Mouse (Mus musculus) hindbrain, postnatal 0 days (tissue): ENCODE measurements at regions not wholly inside any gene's neighbourhood (a gene's known extent, or its start where the extent isn't known, plus 50 kb on each side); places are given as distances from the start of the nearest gene placed in this dataset.

Experiments
- ATAC-seq: fragments of 200-750 bp; cut with Nextera tagmentation; 2 replicates; pipeline ENCODE4 v1.8.0; 2017; ENCODE audit warnings: mild to moderate bottlenecking, moderate TSS enrichment, moderate library complexity
- DNase-seq: peaks from one replicate; pipeline ENCODE4 v3.0.0-alpha.2; 2015; ENCODE audit warnings: low spot score
- H3K27ac ChIP-seq: fragments of 300-500 bp; sonication (generic); 2 replicates; pipeline ENCODE4 v1.5.1; 2014; ENCODE audit warnings: mild to moderate bottlenecking
- H3K27me3 ChIP-seq: fragments of 300-500 bp; sonication (generic); 2 replicates; pipeline ENCODE4 v1.6.1; 2014; ENCODE audit warnings: low read length, mixed read lengths; ENCODE audit not compliant: insufficient read depth
- H3K36me3 ChIP-seq: fragments of 300-500 bp; sonication (generic); 2 replicates; pipeline ENCODE4 v1.6.1; 2014; ENCODE audit warnings: low read length, mixed read lengths; ENCODE audit not compliant: insufficient read depth
- H3K4me1 ChIP-seq: fragments of 300-500 bp; sonication (generic); 2 replicates; pipeline ENCODE4 v1.6.1; 2014; ENCODE audit warnings: antibody characterized with exemption, low read length, mixed read lengths; ENCODE audit not compliant: insufficient read depth
- H3K4me2 ChIP-seq: fragments of 300-500 bp; sonication (generic); 2 replicates; pipeline ENCODE4 v1.6.1; 2014; ENCODE audit warnings: low read depth, mild to moderate bottlenecking, low read length, moderate library complexity, mixed read lengths
- H3K4me3 ChIP-seq: fragments of 300-500 bp; sonication (generic); 2 replicates; pipeline ENCODE4 v1.5.1; 2014; ENCODE audit warnings: low read length
- H3K9ac ChIP-seq: fragments of 300-500 bp; sonication (generic); replicated peaks from 2 replicates; pipeline ENCODE4 v1.6.1; 2014; ENCODE audit warnings: mild to moderate bottlenecking, low read length, moderate library complexity, mixed read lengths
- H3K9me3 ChIP-seq: fragments of 300-500 bp; sonication (generic); 2 replicates; pipeline ENCODE4 v1.6.1; 2016; ENCODE audit warnings: low read length, mixed read lengths
- CTCF ChIP-seq: IDR thresholded peaks from 2 replicates; pipeline ENCODE4 v1.5.1; 2016; ENCODE audit warnings: antibody characterized with exemption, control low read depth, low read depth
- WGBS: fragments of 180-500 bp; shearing (Covaris S2); extraction: QIAGEN DNeasy Blood & Tissue Kit; methylation state at CpG from one replicate; pipeline ENCODE4 v1.1.7; 2014; 5-methylcytosine and 5-hydroxymethylcytosine counted together

DNA sequence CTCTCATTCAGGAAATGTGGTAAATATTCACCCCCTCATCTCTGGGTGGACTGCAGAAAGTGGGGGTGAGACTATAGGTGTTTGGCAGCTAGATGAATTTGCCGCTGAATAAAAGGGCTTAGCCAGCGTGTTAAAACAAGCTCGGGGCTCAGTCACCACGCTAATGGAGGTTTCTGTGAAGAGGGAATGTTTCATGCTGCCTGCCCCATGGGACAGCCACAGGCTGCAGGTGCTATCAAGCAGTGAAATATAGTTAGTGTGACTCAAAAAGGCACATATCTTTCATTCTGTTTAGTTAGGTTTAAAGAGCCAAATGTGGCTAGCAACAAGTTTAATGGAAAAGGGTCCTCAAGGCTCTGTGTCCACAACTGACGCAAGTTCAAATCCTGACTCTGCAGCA lies 121.5 kb downstream of the Zfp36l1 start:
- Histone ChIP-seq H3K27ac (peak overlapping the region; percentile 80), H3K4me3 (no peak overlapping the region), H3K36me3 (no peaks in the 10 kb centered on the region), H3K4me2 (no peak overlapping the region), H3K4me1 (peaks cover 15% of the 10 kb centered on the region; the same call in 1 of the 2 replicates), H3K9ac (no peak overlapping the region), H3K9me3 (no peaks in the 10 kb centered on the region), H3K27me3 (no peaks in the 10 kb centered on the region)
- no peak for TF ChIP-seq CTCF
- DNase-seq (no peak), ATAC-seq (no peak)
- WGBS = 38% methylated on average over 5 of the region's 5 CpGs

DNA sequence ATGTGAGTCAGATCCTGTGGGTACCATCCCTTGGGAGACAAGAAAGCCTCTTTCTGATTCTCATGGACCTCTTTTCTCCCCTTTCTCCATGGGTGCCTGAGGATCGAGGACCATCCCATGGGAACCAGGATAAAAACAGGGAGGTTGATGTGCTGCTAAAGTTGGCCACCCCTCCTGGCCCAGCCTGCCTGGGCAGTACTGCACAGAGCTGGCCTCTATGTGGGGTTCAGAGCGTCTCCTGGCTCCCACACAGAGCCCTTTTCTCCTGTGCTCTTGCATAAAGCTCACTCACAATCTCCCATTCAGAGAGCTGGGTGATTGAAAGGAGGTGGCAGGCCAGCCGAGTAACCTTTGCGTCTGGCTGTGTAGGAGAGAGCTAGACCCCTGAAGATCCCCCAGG lies 122.1 kb downstream of the Zfp36l1 start:
- no peaks in the 10 kb centered on the region for H3K27me3 ChIP-seq
- peak; percentile 57 for DNase-seq
- TF ChIP-seq CTCF = no peak
- ATAC-seq = peak; percentile 85
- no peak overlapping the region for H3K9ac ChIP-seq
- no peak overlapping the region for H3K4me2 ChIP-seq
- WGBS = 27% methylated on average over 4 of the region's 4 CpGs
- no peak overlapping the region for H3K4me3 ChIP-seq
- peaks cover 15% of the 10 kb centered on the region; the same call in 1 of the 2 replicates for H3K4me1 ChIP-seq
- H3K9me3 ChIP-seq = no peaks in the 10 kb centered on the region
- H3K27ac ChIP-seq = peak overlapping the region; percentile 80
- no peaks in the 10 kb centered on the region for H3K36me3 ChIP-seq

DNA sequence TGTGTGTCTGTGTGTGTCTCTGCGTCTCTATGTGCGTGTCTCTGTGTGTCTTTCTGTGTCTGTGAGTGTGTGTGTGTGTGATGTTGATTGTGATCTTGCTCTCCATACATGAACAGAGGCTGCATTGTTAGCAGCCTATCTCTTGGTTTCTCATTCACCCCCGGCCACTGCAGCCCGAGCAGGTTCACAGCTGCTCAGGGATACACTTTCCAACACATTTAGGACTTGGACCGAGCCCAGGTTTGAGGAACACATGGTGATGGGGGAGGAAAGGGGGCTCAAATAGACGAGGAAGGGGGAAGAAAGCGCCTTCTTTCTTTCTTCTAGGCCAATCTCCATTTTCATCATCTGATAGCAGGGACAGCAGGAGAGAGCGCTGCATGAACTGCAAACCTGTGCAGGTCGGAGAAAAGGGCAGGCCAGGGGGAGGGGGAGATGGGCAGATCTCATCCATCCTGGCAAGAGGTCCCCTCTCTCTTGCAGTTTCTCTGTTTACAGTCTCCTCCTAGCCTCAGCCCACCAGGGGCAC lies 123.2 kb downstream of the Zfp36l1 start:
- peak; percentile 41; the same call in 1 of the 2 replicates for ATAC-seq
- no peaks in the 10 kb centered on the region for H3K9me3 ChIP-seq
- 38% methylated on average over 9 of the region's 9 CpGs for WGBS
- H3K27ac ChIP-seq = peak overlapping the region; percentile 80
- TF ChIP-seq CTCF = no peak; the same call in 1 of the 2 replicates
- peak overlapping the region; percentile 5; the same call in 1 of the 2 replicates for H3K4me2 ChIP-seq
- H3K27me3 ChIP-seq = no peaks in the 10 kb centered on the region
- no peaks in the 10 kb centered on the region for H3K36me3 ChIP-seq
- DNase-seq = peak; percentile 64
- H3K4me3 ChIP-seq = no peak overlapping the region
- peaks cover 15% of the 10 kb centered on the region; the same call in 1 of the 2 replicates for H3K4me1 ChIP-seq
- H3K9ac ChIP-seq = no peak overlapping the region

DNA sequence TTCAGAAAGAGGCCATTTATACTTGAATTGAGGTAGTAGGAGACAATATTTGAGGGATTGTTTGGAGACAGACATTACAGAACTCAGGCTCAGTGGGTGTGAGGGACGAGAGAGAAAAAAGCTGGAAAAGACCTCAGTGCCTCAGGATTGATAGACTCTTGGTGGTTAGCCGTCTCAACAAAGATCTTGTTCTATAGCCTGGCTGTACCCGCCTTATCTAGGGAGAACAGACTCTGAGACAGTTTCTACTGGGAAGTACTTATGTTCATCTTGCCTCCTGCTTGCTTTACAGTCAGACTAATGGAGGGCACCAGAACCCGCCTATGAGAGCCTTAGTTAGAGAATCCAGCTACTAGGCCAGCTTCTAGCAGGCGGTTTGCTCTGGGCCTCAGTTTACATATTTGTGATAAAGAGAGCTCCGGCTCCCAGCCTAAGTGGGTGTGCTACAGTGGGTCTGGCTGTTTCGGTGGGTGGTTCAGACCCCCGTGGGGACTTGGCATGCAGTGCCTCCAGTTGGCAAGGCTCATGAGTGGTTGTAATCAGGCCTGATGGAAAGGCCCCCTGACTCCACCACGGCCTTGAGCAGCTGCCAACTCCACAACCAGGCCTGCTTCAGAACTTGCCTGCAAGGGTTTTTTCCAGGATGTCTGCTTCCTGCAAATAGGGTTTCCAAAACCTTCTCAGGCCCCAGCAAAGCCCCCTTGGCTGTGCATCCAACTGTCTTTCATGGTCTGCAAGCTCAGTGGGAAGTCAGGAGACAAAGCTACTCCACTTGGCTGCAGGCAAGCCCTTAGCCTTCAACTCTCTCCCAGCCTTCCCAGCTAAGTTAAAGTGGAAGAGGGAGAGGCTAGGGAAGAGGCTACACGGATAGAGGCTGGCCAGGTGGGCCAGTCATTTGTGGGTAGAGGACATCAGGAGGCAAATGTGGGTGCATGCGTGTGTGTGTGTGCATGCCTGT lies 124.1 kb downstream of the Zfp36l1 start:
- 44% methylated on average over 11 of the region's 11 CpGs for WGBS
- peak; percentile 76 for DNase-seq
- Histone ChIP-seq H3K4me2 (no peak overlapping the region), H3K36me3 (no peaks in the 10 kb centered on the region), H3K4me3 (no peak overlapping the region), H3K4me1 (peaks cover 15% of the 10 kb centered on the region; the same call in 1 of the 2 replicates), H3K27ac (peak overlapping the region; percentile 80), H3K27me3 (no peaks in the 10 kb centered on the region), H3K9ac (no peak overlapping the region), H3K9me3 (no peaks in the 10 kb centered on the region)
- peak; percentile 29; the same call in 1 of the 2 replicates for ATAC-seq
- TF ChIP-seq CTCF = no peak

DNA sequence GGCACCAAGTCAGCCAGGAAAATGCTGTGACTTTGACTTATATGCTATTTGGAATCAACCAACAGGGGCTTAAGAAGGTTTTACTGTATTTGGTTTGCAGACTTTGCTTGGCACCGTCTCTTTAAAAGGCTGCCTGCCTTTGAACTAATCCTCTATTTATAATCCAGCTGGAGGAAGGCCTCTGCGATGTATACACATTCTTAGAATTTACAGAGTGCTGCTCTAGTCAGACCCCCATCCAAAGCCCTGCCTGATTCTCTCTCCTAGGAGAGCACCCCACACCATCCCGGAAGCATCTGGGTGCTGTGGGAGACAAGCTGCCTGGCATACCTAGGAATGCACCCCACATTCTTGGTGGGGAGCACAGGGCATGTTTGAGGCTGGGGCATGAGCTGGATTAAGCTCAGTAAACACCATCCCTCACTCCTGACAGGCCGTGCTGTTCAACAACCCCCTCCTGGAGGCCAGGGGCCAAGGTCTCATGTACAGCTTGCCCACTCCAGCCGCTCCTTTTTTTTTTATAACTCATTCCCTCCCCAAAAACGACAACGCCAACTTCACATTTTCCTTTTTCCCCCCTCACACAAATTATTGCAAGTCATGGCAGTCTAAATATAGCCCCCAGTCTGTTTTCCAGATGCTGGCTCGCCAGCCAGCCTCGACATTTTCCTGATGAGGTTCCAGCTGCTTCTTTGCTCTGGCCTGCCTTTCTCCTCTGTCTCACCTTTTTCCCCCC lies 126.4 kb downstream of the Zfp36l1 start:
- WGBS = 40% methylated on average over 9 of the region's 9 CpGs
- no peak for DNase-seq
- Histone ChIP-seq H3K4me2 (no peak overlapping the region), H3K27me3 (no peaks in the 10 kb centered on the region), H3K27ac (peak overlapping the region; percentile 3), H3K4me1 (peaks cover 15% of the 10 kb centered on the region; the same call in 1 of the 2 replicates), H3K9ac (no peak overlapping the region), H3K4me3 (no peak overlapping the region), H3K36me3 (no peaks in the 10 kb centered on the region), H3K9me3 (no peaks in the 10 kb centered on the region)
- ATAC-seq = no peak
- TF ChIP-seq CTCF = no peak

DNA sequence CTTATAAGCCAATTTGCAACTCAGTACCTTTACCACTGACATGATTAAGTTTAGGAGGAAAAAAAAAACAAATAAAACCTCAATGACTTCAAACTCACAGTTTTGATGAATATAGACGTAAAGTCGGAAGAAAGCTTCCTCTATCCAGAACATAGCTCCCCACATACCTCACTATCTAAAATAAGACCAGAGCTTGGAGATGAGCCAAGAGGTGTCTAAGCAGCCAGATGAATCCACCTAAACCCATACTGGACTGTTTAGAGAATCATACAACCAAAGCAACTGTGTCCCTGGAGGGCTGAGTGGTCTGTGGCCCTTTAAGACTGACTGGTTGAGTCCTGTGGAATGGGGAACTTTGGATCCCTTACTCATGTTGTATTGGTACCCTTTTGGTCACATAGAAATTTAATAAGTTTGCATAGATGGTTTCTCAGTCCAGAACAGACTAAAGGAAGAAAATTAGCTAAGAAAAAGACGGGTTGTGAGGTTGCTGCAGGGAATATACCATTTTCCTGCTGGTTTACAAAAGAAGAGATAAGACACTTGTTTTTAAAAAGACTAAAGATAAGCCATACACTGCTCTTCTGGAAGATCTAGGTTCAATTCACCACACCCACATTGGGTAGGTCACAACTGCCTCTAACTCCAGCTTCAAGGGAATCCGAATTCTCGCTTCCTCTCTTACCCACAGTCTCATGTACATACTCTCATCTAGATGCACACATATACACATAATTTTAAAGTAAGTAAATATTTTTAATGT lies 127.6 kb downstream of the Zfp36l1 start:
- peaks cover 6% of the 10 kb centered on the region; the same call in 1 of the 2 replicates for H3K4me1 ChIP-seq
- H3K27me3 ChIP-seq = no peaks in the 10 kb centered on the region
- no peak overlapping the region for H3K27ac ChIP-seq
- H3K36me3 ChIP-seq = no peaks in the 10 kb centered on the region
- H3K4me2 ChIP-seq = no peak overlapping the region
- no peak overlapping the region for H3K9ac ChIP-seq
- TF ChIP-seq CTCF = no peak
- DNase-seq (no peak), ATAC-seq (no peak)
- no peak overlapping the region for H3K4me3 ChIP-seq
- 93% methylated on average over 5 of the region's 5 CpGs for WGBS
- no peaks in the 10 kb centered on the region for H3K9me3 ChIP-seq
